Mouse (Mus musculus) stomach, embryonic 14.5 days (tissue): ENCODE results near the gene Faf1. TPM values are rescaled to one million over a fixed set of nuclear protein-coding genes. Genes with fewer than 3 reads are reported as not detected.

ENCODE experiments used
- ATAC-seq: fragments of 200-750 bp; cut with Nextera tagmentation; 2 replicates; pipeline ENCODE4 v1.8.0; 2017; ENCODE audit warnings: low read depth, moderate TSS enrichment; ENCODE audit not compliant: insufficient number of reproducible peaks, insufficient read depth, low FRiP score
- H3K27ac ChIP-seq: fragments of 300-500 bp; sonication (generic); 2 replicates; pipeline ENCODE4 v1.5.1; 2014; ENCODE audit warnings: mild to moderate bottlenecking, low read length, moderate library complexity, mixed read lengths
- H3K27me3 ChIP-seq: fragments of 300-500 bp; sonication (generic); 2 replicates; pipeline ENCODE4 v1.6.1; 2014; ENCODE audit warnings: low read length, control low read depth, mixed read lengths; ENCODE audit not compliant: control insufficient read depth, insufficient read depth
- H3K36me3 ChIP-seq: fragments of 300-500 bp; sonication (generic); 2 replicates; pipeline ENCODE4 v1.6.1; 2014; ENCODE audit warnings: mild to moderate bottlenecking, control low read depth, low read length, moderate library complexity, mixed read lengths; ENCODE audit not compliant: control insufficient read depth, insufficient read depth
- H3K4me1 ChIP-seq: fragments of 300-500 bp; sonication (generic); 2 replicates; pipeline ENCODE4 v1.6.1; 2014; ENCODE audit warnings: low read length, control low read depth, mixed read lengths; ENCODE audit not compliant: control insufficient read depth, insufficient read depth
- H3K4me2 ChIP-seq: fragments of 300-500 bp; sonication (generic); replicated peaks from 2 replicates; pipeline ENCODE4 v1.6.1; 2014; ENCODE audit warnings: low read depth, low read length, control low read depth
- H3K4me3 ChIP-seq: fragments of 300-500 bp; sonication (generic); 2 replicates; pipeline ENCODE4 v1.5.1; 2014; ENCODE audit warnings: low read depth, low read length, control low read depth
- H3K9ac ChIP-seq: fragments of 300-500 bp; sonication (generic); replicated peaks from 2 replicates; pipeline ENCODE4 v1.6.1; 2014; ENCODE audit warnings: low read depth, mild to moderate bottlenecking, control low read depth, low read length, moderate library complexity, mixed read lengths
- H3K9me3 ChIP-seq: fragments of 300-500 bp; sonication (generic); 2 replicates; pipeline ENCODE4 v1.6.1; 2016; ENCODE audit warnings: low read depth, low read length, control low read depth; ENCODE audit not compliant: control insufficient read depth
- WGBS: fragments of 180-500 bp; shearing (Covaris S2); extraction: QIAGEN DNeasy Blood & Tissue Kit; methylation state at CpG from one replicate; pipeline ENCODE4 v1.1.7; 2014; 5-methylcytosine and 5-hydroxymethylcytosine counted together
- polyA plus RNA-seq: library from polyadenylated mRNA; unstranded; fragments of >200 nt; fragmentation: Nextera tagmentation; extraction: Ambion mirVana; gene quantifications from 2 replicates; pipeline ENCODE4 v1.2.1, GENCODE M21; 2014

Gene Faf1
- polyA plus RNA-seq, 1 experiment from 2014 or later, result 29.0 TPM

GRCm38 (mm10) chr4:109988411-109988810, 312.0 kb downstream of the Faf1 start:
- Histone ChIP-seq H3K27ac (no peak overlapping the region), H3K27me3 (peaks cover 67% of the 10 kb centered on the region), H3K9me3 (no peaks in the 10 kb centered on the region), H3K4me3 (no peak overlapping the region), H3K4me1 (no peaks in the 10 kb centered on the region), H3K36me3 (no peaks in the 10 kb centered on the region), H3K4me2 (no peak overlapping the region), H3K9ac (no peak overlapping the region)
- no peak for ATAC-seq
- WGBS, result 14% methylated on average over 5 of the region's 5 CpGs

- Histone ChIP-seq H3K36me3 (no peaks in the 10 kb centered on the region), H3K4me2 (no peak overlapping the region), H3K27me3 (peaks cover 59% of the 10 kb centered on the region), H3K9me3 (no peaks in the 10 kb centered on the region), H3K4me3 (no peak overlapping the region), H3K9ac (no peak overlapping the region), H3K4me1 (no peaks in the 10 kb centered on the region), H3K27ac (no peak overlapping the region)
- ATAC-seq, result no peak
- 37% methylated on average over 6 of the region's 6 CpGs for WGBS
Measured at GRCm38 (mm10) chr4:109989213-109989612, 312.8 kb downstream of the Faf1 start.

GRCm38 (mm10) chr4:110006044-110006443, 329.7 kb downstream of the Faf1 start:
- Histone ChIP-seq H3K36me3 (no peaks in the 10 kb centered on the region), H3K27ac (no peak overlapping the region), H3K9ac (no peak overlapping the region), H3K4me3 (no peak overlapping the region), H3K4me1 (no peaks in the 10 kb centered on the region), H3K9me3 (no peaks in the 10 kb centered on the region), H3K4me2 (no peak overlapping the region), H3K27me3 (no peaks in the 10 kb centered on the region)
- WGBS, result 90% methylated on average over 1 of the region's 1 CpGs
- ATAC-seq, result no peak

Other genes with a start within 250 kb of the Faf1 start
- 40.3 and 47.5 TPM in 2 replicates for gene Rnf11, start 191.9 kb upstream of the Faf1 start, polyA plus RNA-seq
- gene 4930522H14Rik, start 145.3 kb upstream of the Faf1 start, polyA plus RNA-seq, result not detected in 2 replicates
- gene Cdkn2c, start 9.4 kb upstream of the Faf1 start, polyA plus RNA-seq, result 7.0 and 8.1 TPM in 2 replicates